Mouse (Mus musculus) limb, embryonic 11.5 days (tissue): Measurements from ENCODE around the gene Dapp1. TPM values are rescaled to one million over a fixed set of nuclear protein-coding genes. Genes with fewer than 3 reads are reported as not detected.
A peak's percentile ranks its signal among the peaks of the same experiment; 100 is the strongest.
"Not testable (repeated sequence)": the region's sequence is repeated elsewhere in the genome, so short reads cannot be mapped to it uniquely, and the experiment has no call there.

ENCODE experiments used
- ATAC-seq: fragments of 200-750 bp; cut with Nextera tagmentation; 2 replicates; pipeline ENCODE4 v1.8.0; 2017; ENCODE audit warnings: low read depth; ENCODE audit not compliant: insufficient number of reproducible peaks, low FRiP score, low TSS enrichment
- DNase-seq: peaks from one replicate; pipeline ENCODE4 v3.0.0-alpha.2; 2015; ENCODE audit warnings: low spot score
- H3K27ac ChIP-seq: fragments of 300-500 bp; sonication (generic); replicated peaks from 2 replicates; pipeline ENCODE4 v1.5.1; 2014; ENCODE audit warnings: low read depth, mild to moderate bottlenecking, low read length
- H3K27me3 ChIP-seq: fragments of 300-500 bp; sonication (generic); 2 replicates; pipeline ENCODE4 v1.6.1; 2014; ENCODE audit warnings: mild to moderate bottlenecking, low read length, mixed read lengths; ENCODE audit not compliant: control insufficient read depth, insufficient read depth
- H3K36me3 ChIP-seq: fragments of 300-500 bp; sonication (generic); 2 replicates; pipeline ENCODE4 v1.6.1; 2014; ENCODE audit warnings: mild to moderate bottlenecking, low read length, moderate library complexity, mixed read lengths; ENCODE audit not compliant: control insufficient read depth, insufficient read depth
- H3K4me1 ChIP-seq: fragments of 300-500 bp; sonication (generic); 2 replicates; pipeline ENCODE4 v1.6.1; 2014; ENCODE audit warnings: low read length, mixed read lengths; ENCODE audit not compliant: control insufficient read depth, insufficient read depth
- H3K4me2 ChIP-seq: fragments of 300-500 bp; sonication (generic); 2 replicates; pipeline ENCODE4 v1.6.1; 2014; ENCODE audit warnings: low read depth, mild to moderate bottlenecking, moderate library complexity; ENCODE audit not compliant: severe bottlenecking
- H3K4me3 ChIP-seq: fragments of 300-500 bp; sonication (generic); 2 replicates; pipeline ENCODE4 v1.5.1; 2014; ENCODE audit warnings: low read depth, low read length
- H3K9ac ChIP-seq: fragments of 300-500 bp; sonication (generic); 2 replicates; pipeline ENCODE4 v1.6.1; 2014; ENCODE audit warnings: mild to moderate bottlenecking, low read length
- H3K9me3 ChIP-seq: fragments of 300-500 bp; sonication (generic); 2 replicates; pipeline ENCODE4 v1.6.1; 2016; ENCODE audit warnings: low read length; ENCODE audit not compliant: control insufficient read depth
- WGBS: fragments of 180-500 bp; shearing (Covaris S2); extraction: QIAGEN DNeasy Blood & Tissue Kit; methylation state at CpG from one replicate; pipeline ENCODE4 v1.1.7; 2014; 5-methylcytosine and 5-hydroxymethylcytosine counted together
- polyA plus RNA-seq: library from polyadenylated mRNA; unstranded; fragments of >200 nt; fragmentation: Nextera tagmentation; extraction: Ambion mirVana; gene quantifications from 2 replicates; pipeline ENCODE4 v1.2.1, GENCODE M21; 2014

Dapp1 gene
- polyA plus RNA-seq, 1 experiment from 2014 or later, result 3.0 TPM

GRCm38 (mm10) chr3:137918172-137918931 is 63.0 kb downstream of the Dapp1 start, which contains the start of gene Lamtor3:
TSS of gene Lamtor3 (plus strand) at chr3:137918506.
- peak within 1 kb of the TSS; percentile 68 for H3K4me2 ChIP-seq
- H3K4me3 ChIP-seq, result peak within 1 kb of the TSS; percentile 75
- under 1% methylated on average over 44 of the region's 47 CpGs for WGBS
- peak within 1 kb of the TSS; percentile 64 for H3K9ac ChIP-seq
- DNase-seq (peak; percentile 93), ATAC-seq (peak; percentile 76)
- peak within 1 kb of the TSS; percentile 53; the same call in 1 of the 2 replicates for H3K27ac ChIP-seq
- peaks cover 4% of the 10 kb centered on the region; the same call in 1 of the 2 replicates for H3K4me1 ChIP-seq
- peaks cover 2% of the 10 kb centered on the region; the same call in 1 of the 2 replicates for H3K36me3 ChIP-seq
- no peaks in the 10 kb centered on the region for H3K27me3 ChIP-seq
- H3K9me3 ChIP-seq, result no peaks in the 10 kb centered on the region

DNA sequence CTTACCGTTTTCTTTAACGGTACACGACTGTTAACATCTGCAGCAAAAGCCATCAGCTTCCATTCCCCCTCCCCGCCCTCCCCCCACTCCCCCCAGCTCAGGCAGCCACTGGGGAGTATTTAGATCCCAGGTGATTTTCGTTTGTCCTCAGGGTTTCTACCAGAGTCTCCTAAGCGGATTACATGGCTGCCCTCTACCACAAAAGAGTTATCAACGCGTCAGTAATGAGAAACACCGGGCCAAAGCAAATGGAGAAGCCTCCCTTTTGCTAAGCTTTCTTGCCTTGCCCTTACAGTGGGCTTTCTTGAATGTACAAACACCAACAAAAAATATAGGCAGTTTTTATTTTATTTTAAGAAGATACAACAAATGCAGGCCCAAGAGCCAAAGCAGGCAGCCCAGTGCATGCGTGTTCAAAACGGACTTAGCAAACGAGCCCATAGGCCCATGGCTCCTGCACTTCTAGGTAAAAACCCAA is 63.6 kb downstream of the Dapp1 start:
- H3K4me1 ChIP-seq, result peaks cover 4% of the 10 kb centered on the region; the same call in 1 of the 2 replicates
- H3K9ac ChIP-seq, result peak overlapping the region; percentile 24
- H3K4me3 ChIP-seq, result peak overlapping the region; percentile 75
- 0 out of 2 replicates have a peak overlapping the region, but pooled peaks have one; percentile 53 for H3K27ac ChIP-seq
- ATAC-seq (peak; percentile 45; the same call in 1 of the 2 replicates), DNase-seq (no peak)
- no peaks in the 10 kb centered on the region for H3K27me3 ChIP-seq
- peaks cover 2% of the 10 kb centered on the region; the same call in 1 of the 2 replicates for H3K36me3 ChIP-seq
- H3K9me3 ChIP-seq, result no peaks in the 10 kb centered on the region
- WGBS, result 22% methylated on average over 12 of the region's 12 CpGs
- peak overlapping the region; percentile 56 for H3K4me2 ChIP-seq

- not testable (repeated sequence) for H3K4me1 ChIP-seq, ATAC-seq
Measured at GRCm38 (mm10) chr3:137914567-137914966, 66.8 kb downstream of the Dapp1 start.

GRCm38 (mm10) chr3:137913093-137913492 is 68.3 kb downstream of the Dapp1 start:
- 80% methylated on average over 2 of the region's 2 CpGs for WGBS
- no peaks in the 10 kb centered on the region for H3K27me3 ChIP-seq
- H3K9ac ChIP-seq, result no peak overlapping the region
- no peak overlapping the region for H3K4me2 ChIP-seq
- no peaks in the 10 kb centered on the region for H3K9me3 ChIP-seq
- no peak for DNase-seq
- H3K4me1 ChIP-seq, result no peaks in the 10 kb centered on the region
- no peak overlapping the region for H3K4me3 ChIP-seq
- no peak for ATAC-seq
- no peaks in the 10 kb centered on the region for H3K36me3 ChIP-seq
- no peak overlapping the region for H3K27ac ChIP-seq

More at GRCm38 (mm10) chr3:137914567-137914966, 66.8 kb downstream of the Dapp1 start:
- not testable (repeated sequence) for H3K27ac ChIP-seq, H3K9ac ChIP-seq, H3K9me3 ChIP-seq, H3K4me2 ChIP-seq, H3K36me3 ChIP-seq, H3K4me3 ChIP-seq, DNase-seq, H3K27me3 ChIP-seq
- no CpG with 5 or more reads among the region's 1 CpGs for WGBS

DNA sequence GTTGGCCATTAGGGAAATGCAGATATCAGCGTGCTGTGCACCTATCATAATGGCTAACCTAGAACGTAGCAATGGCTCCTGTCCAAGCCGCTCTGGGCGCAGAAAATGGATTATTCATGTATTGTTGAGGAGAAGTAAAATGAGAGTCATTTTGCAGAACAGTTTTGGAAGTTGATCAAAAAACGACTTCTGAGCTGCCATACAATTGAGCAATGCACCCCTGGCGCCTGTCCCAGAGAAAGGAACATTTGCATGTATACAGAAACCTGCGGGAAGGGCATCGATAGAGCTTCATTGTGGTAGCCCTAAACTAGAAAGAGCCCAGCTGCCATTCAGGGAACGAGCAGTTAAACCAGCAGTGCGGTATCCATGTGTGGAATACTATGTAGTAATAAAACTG is 81.2 kb downstream of the Dapp1 start:
- no peak for ATAC-seq
- 91% methylated on average over 10 of the region's 10 CpGs for WGBS
- no peak overlapping the region for H3K27ac ChIP-seq
- no peak overlapping the region for H3K4me2 ChIP-seq
- H3K9me3 ChIP-seq, result no peaks in the 10 kb centered on the region
- H3K9ac ChIP-seq, result no peak overlapping the region
- H3K4me1 ChIP-seq, result no peaks in the 10 kb centered on the region
- no peak for DNase-seq
- no peak overlapping the region for H3K4me3 ChIP-seq
- no peaks in the 10 kb centered on the region for H3K27me3 ChIP-seq
- H3K36me3 ChIP-seq, result peaks cover 5% of the 10 kb centered on the region

GRCm38 (mm10) chr3:137897685-137898084 is 83.7 kb downstream of the Dapp1 start:
- DNase-seq (no peak), ATAC-seq (no peak)
- 93% methylated on average over 5 of the region's 5 CpGs for WGBS
- no peaks in the 10 kb centered on the region for H3K9me3 ChIP-seq
- no peaks in the 10 kb centered on the region for H3K27me3 ChIP-seq
- no peak overlapping the region for H3K27ac ChIP-seq
- no peak overlapping the region for H3K4me3 ChIP-seq
- H3K4me2 ChIP-seq, result no peak overlapping the region
- no peaks in the 10 kb centered on the region for H3K4me1 ChIP-seq
- peaks cover 3% of the 10 kb centered on the region for H3K36me3 ChIP-seq
- H3K9ac ChIP-seq, result no peak overlapping the region

GRCm38 (mm10) chr3:137896867-137897266 is 84.5 kb downstream of the Dapp1 start:
- Histone ChIP-seq H3K4me2 (no peak overlapping the region), H3K27ac (no peak overlapping the region), H3K36me3 (peaks cover 3% of the 10 kb centered on the region), H3K4me1 (no peaks in the 10 kb centered on the region), H3K9me3 (no peaks in the 10 kb centered on the region), H3K9ac (no peak overlapping the region), H3K4me3 (no peak overlapping the region), H3K27me3 (no peaks in the 10 kb centered on the region)
- WGBS, result 94% methylated on average over 3 of the region's 3 CpGs
- DNase-seq, result no peak
- ATAC-seq, result no peak

GRCm38 (mm10) chr3:137896386-137896785 is 85.0 kb downstream of the Dapp1 start:
- Histone ChIP-seq H3K27me3 (no peaks in the 10 kb centered on the region), H3K9me3 (no peaks in the 10 kb centered on the region), H3K9ac (no peak overlapping the region), H3K4me3 (no peak overlapping the region), H3K4me2 (no peak overlapping the region), H3K36me3 (peaks cover 3% of the 10 kb centered on the region), H3K27ac (no peak overlapping the region), H3K4me1 (no peaks in the 10 kb centered on the region)
- ATAC-seq (no peak), DNase-seq (no peak)
- WGBS, result 63% methylated on average over 4 of the region's 4 CpGs
